Mouse (Mus musculus) kidney, embryonic 15.5 days (tissue): ENCODE data around the gene Pm20d1. TPM values are rescaled to one million over a fixed set of nuclear protein-coding genes. Genes with fewer than 3 reads are reported as not detected.

Experiments
- ATAC-seq: fragments of 200-750 bp; cut with Nextera tagmentation; replicated peaks from 2 replicates; pipeline ENCODE4 v1.8.0; 2017; ENCODE audit warnings: moderate TSS enrichment; ENCODE audit not compliant: low FRiP score
- H3K27ac ChIP-seq: fragments of 300-500 bp; sonication (generic); 2 replicates; pipeline ENCODE4 v1.5.1; 2015; ENCODE audit warnings: mild to moderate bottlenecking, inconsistent platforms
- H3K27me3 ChIP-seq: fragments of 300-500 bp; sonication (generic); 2 replicates; pipeline ENCODE4 v1.6.1; 2015; ENCODE audit warnings: inconsistent platforms
- H3K36me3 ChIP-seq: fragments of 300-500 bp; sonication (generic); 2 replicates; pipeline ENCODE4 v1.6.1; 2015; ENCODE audit warnings: inconsistent platforms
- H3K4me1 ChIP-seq: fragments of 300-500 bp; sonication (generic); 2 replicates; pipeline ENCODE4 v1.6.1; 2015; ENCODE audit warnings: inconsistent platforms
- H3K4me2 ChIP-seq: fragments of 300-500 bp; sonication (generic); 2 replicates; pipeline ENCODE4 v1.6.1; 2015; ENCODE audit warnings: moderate library complexity, mild to moderate bottlenecking, inconsistent platforms
- H3K4me3 ChIP-seq: fragments of 300-500 bp; sonication (generic); replicated peaks from 2 replicates; pipeline ENCODE4 v1.5.1; 2015; ENCODE audit warnings: mild to moderate bottlenecking, inconsistent platforms
- H3K9ac ChIP-seq: fragments of 300-500 bp; sonication (generic); 2 replicates; pipeline ENCODE4 v1.6.1; 2015; ENCODE audit warnings: mild to moderate bottlenecking, inconsistent platforms
- H3K9me3 ChIP-seq: fragments of 300-500 bp; sonication (generic); replicated peaks from 2 replicates; pipeline ENCODE4 v1.6.1; 2016; ENCODE audit warnings: inconsistent platforms
- WGBS: fragments of 180-500 bp; shearing (Covaris S2); methylation state at CpG from one replicate; pipeline ENCODE4 v1.1.7; 2015; ENCODE audit warnings: mixed read lengths; 5-methylcytosine and 5-hydroxymethylcytosine counted together
- polyA plus RNA-seq: library from polyadenylated mRNA; unstranded; fragments of >200 nt; fragmentation: Nextera tagmentation; extraction: Ambion mirVana; gene quantifications from 2 replicates; pipeline ENCODE4 v1.2.1, GENCODE M21; 2015

Gene Pm20d1
- polyA plus RNA-seq = 2.1 and 2.3 TPM in 2 replicates

DNA sequence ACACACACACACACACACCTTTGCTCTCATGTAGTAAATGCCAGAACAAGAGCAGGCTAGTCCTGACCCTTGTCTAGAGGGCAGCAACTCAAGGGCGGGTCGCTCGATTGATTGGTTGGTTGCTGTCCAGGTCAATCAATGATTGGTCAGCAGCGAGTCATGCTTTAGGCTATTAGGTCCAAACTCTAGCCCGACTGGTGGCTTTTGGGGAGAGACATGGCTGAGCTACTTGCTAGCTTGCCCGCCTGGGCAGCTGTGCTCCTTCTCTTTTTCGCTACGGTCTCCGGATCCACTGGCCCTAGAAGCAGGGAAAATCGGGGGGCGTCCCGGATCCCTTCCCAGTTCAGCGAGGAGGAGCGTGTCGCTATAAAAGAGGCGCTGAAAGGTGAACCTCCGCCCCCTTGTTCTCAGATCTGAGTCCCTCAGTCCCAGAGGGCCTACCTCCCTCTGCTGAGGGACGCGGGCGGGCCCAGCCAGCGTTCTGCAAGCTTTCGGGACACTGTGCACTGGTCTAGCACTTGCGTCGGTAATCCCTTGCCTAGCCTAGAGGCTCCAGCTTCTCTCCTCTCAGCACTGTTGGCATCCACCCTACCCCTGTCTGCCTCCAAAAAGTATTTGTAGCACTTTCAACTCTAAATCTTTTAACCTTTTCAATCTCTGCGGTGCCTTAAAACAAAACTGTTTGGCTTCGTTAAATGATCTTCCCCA, at the start of gene Pm20d1:
Gene Pm20d1 (plus strand): TSS at position 180 of the 708 bp plus-strand sequence.
- Histone ChIP-seq H3K9me3 (no peaks in the 10 kb centered on the region), H3K27ac (no peak within 1 kb of the TSS), H3K4me1 (peaks cover 6% of the 10 kb centered on the region; the same call in 1 of the 2 replicates), H3K36me3 (no peaks in the 10 kb centered on the region), H3K4me3 (peak within 1 kb of the TSS; percentile 35), H3K4me2 (peak within 1 kb of the TSS; percentile 59), H3K27me3 (peaks cover 11% of the 10 kb centered on the region), H3K9ac (peak within 1 kb of the TSS; percentile 35; the same call in 1 of the 2 replicates)
- 5% methylated on average over 26 of the region's 26 CpGs for WGBS
- peak; percentile 76 for ATAC-seq

DNA sequence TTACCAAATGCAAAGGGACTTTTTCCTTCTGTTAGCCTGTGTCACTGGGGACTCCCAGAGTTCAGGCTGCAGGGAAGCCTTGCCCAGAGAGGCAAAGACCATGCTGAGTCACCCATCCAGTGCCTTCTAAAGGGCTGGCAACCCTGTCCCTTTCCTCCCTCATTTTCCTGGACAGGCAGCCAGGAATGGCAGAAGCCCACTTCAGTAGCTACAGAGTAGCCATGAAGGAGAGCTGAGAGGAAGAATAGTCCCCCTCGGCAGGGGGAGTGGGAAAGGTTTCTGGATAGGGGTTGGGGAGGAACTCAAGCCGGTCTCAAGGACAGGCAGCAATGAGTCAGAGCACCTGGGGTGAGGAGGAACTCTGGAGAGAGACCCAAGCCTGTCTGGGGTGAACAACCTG, 49.4 kb upstream of the Pm20d1 start:
- WGBS = 49% methylated on average over 2 of the region's 2 CpGs
- no peaks in the 10 kb centered on the region for H3K9me3 ChIP-seq
- H3K4me3 ChIP-seq = no peak overlapping the region
- 0 out of 2 replicates have a peak, but pooled peaks cover 3% of the 10 kb centered on the region for H3K27me3 ChIP-seq
- H3K9ac ChIP-seq = no peak overlapping the region
- H3K27ac ChIP-seq = no peak overlapping the region
- no peak overlapping the region for H3K4me2 ChIP-seq
- no peaks in the 10 kb centered on the region for H3K36me3 ChIP-seq
- H3K4me1 ChIP-seq = 0 out of 2 replicates have a peak, but pooled peaks cover 4% of the 10 kb centered on the region
- no peak for ATAC-seq

GRCm38 (mm10) chr1:131748636-131749035, 48.5 kb upstream of the Pm20d1 start:
- Histone ChIP-seq H3K36me3 (no peaks in the 10 kb centered on the region), H3K4me1 (0 out of 2 replicates have a peak, but pooled peaks cover 4% of the 10 kb centered on the region), H3K4me3 (no peak overlapping the region), H3K4me2 (no peak overlapping the region), H3K27me3 (0 out of 2 replicates have a peak, but pooled peaks cover 3% of the 10 kb centered on the region), H3K9me3 (no peaks in the 10 kb centered on the region), H3K27ac (no peak overlapping the region), H3K9ac (no peak overlapping the region)
- no peak for ATAC-seq
- WGBS = 66% methylated on average over 2 of the region's 2 CpGs

DNA sequence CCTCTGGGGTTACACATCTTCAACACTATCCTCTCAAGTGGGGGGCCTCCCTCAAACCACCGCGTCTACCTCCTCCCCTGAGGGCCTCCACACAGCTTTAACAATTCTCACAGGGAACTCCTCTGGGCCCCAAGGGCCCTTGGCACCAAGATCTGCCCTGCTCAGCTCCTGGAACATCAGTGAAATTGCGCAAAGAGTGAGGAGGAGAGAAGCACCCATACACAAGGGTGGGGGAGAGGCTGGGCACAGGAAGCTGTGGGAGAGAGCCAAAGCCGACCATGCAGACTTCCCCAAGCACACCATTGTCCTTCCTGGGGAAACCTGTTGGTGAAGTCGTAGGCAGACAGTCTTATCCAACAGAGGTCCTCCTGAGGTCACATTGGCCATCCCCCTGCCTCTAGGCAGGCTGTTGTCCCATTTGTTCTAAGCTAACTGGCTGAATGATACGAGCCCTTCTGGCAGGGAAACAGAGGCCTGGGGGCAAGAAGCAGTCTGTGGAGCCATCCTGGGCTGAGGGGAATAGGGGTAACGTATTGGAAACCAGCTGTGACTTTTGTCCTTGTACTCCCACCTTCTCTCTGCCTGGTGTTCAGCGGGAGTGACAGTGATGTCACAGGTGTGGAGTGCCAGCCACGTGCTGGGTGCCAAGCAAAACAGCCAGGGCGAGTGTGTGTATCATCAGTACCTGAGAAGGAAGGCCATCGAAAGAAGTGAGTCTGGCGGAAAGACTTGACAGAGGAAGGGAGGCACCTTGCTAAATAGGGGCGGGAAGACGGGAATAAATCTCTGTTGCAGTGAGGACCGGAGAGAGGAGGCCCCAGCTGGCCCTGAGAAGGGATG, 47.3 kb upstream of the Pm20d1 start:
- 0 out of 2 replicates have a peak, but pooled peaks cover 3% of the 10 kb centered on the region for H3K27me3 ChIP-seq

GRCm38 (mm10) chr1:131751181-131751890, 45.8 kb upstream of the Pm20d1 start:
- H3K4me1 ChIP-seq = no peaks in the 10 kb centered on the region
- WGBS = 83% methylated on average over 3 of the region's 3 CpGs
- no peak overlapping the region for H3K4me2 ChIP-seq
- no peak overlapping the region for H3K9ac ChIP-seq
- H3K4me3 ChIP-seq = no peak overlapping the region
- H3K27me3 ChIP-seq = 0 out of 2 replicates have a peak, but pooled peaks cover 3% of the 10 kb centered on the region
- no peak overlapping the region for H3K27ac ChIP-seq
- no peaks in the 10 kb centered on the region for H3K36me3 ChIP-seq
- no peak for ATAC-seq
- no peaks in the 10 kb centered on the region for H3K9me3 ChIP-seq

More for the DNA sequence above, 47.3 kb upstream of the Pm20d1 start:
- no peak for ATAC-seq
- H3K9me3 ChIP-seq = no peaks in the 10 kb centered on the region
- no peak overlapping the region for H3K4me2 ChIP-seq
- no peak overlapping the region for H3K4me3 ChIP-seq
- no peak overlapping the region for H3K9ac ChIP-seq
- 65% methylated on average over 15 of the region's 15 CpGs for WGBS
- no peaks in the 10 kb centered on the region for H3K36me3 ChIP-seq
- H3K4me1 ChIP-seq = 0 out of 2 replicates have a peak, but pooled peaks cover 3% of the 10 kb centered on the region
- no peak overlapping the region for H3K27ac ChIP-seq

DNA sequence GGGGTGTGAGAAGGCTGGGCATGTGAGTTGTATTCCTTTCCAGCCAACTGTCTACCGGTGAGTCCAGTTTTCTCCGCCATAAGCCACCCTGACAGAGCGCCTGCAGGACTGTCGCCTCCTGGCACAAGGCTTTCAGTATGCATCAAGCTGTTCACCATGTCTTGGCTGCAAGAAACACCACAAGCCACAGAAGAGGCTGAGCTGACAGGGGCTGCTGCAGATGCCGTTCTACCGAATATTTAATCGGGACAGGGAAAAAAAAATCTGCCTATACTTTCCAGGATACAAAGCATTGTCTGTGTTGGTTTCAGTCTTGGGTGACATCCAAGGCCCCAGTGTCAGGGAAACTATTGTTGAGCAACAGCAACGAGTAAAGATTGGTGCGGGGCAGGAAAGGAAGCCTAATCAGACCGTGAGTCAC, 45.3 kb upstream of the Pm20d1 start:
- Histone ChIP-seq H3K27me3 (0 out of 2 replicates have a peak, but pooled peaks cover 3% of the 10 kb centered on the region), H3K4me2 (no peak overlapping the region), H3K36me3 (no peaks in the 10 kb centered on the region), H3K27ac (no peak overlapping the region), H3K4me3 (no peak overlapping the region), H3K4me1 (no peaks in the 10 kb centered on the region), H3K9ac (no peak overlapping the region), H3K9me3 (no peaks in the 10 kb centered on the region)
- ATAC-seq = no peak
- 71% methylated on average over 10 of the region's 10 CpGs for WGBS

DNA sequence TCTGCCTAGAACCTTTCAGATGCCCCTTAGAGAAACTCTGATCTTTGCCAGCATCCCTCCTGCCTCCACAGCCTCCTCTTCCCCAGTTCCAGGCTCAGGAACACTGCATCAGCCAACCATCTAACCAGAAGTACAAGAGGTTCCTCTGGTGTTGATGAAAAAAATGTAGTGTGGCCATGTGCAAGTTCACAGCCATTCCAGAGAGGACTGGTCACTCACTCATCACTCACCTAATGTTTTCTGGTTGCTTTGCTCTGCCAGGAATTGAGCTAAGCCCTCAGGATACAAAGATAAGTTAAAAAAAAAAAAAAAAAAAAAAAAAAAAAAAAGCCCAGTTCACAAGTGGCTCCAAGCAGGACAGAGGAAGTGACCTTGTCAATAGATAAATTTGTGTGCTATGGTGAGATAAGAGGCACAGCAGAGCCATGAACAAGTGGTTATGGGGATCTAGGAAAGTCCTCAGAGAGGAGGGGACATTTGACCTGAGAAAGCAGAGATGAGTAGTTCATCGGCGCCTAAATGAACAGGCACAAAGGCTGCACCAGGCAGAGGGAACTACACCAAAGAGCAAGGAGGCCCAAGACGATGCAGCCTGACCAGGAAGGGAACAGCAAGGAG, 42.9 kb upstream of the Pm20d1 start:
- no peak for ATAC-seq
- Histone ChIP-seq H3K9ac (no peak overlapping the region), H3K4me3 (no peak overlapping the region), H3K27me3 (no peaks in the 10 kb centered on the region), H3K27ac (no peak overlapping the region), H3K9me3 (no peaks in the 10 kb centered on the region), H3K4me2 (no peak overlapping the region), H3K36me3 (no peaks in the 10 kb centered on the region), H3K4me1 (no peaks in the 10 kb centered on the region)
- 65% methylated on average over 3 of the region's 3 CpGs for WGBS

DNA sequence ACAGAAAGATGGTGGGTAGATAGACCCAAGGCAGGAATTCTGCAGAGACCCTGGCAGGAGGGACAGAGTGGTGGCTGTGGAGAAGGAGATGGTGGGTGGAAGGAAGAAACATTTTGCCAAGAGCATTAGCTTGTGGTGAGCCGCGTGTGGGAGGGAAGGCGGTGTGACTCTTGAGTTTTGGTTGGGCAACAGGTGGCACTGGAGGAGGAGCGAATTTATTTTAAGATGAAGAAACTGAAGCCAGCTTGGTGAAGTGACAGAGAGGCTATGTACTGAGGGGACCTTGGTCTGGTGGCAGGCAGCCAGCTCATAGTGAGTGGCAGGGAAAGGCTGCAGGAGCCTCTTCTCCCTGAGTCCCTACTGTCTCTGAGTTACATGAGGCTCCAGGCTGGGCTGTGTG, 42.3 kb upstream of the Pm20d1 start:
- no peaks in the 10 kb centered on the region for H3K9me3 ChIP-seq
- no peak overlapping the region for H3K4me2 ChIP-seq
- H3K36me3 ChIP-seq = no peaks in the 10 kb centered on the region
- H3K27ac ChIP-seq = no peak overlapping the region
- H3K27me3 ChIP-seq = no peaks in the 10 kb centered on the region
- no peak for ATAC-seq
- H3K4me3 ChIP-seq = no peak overlapping the region
- H3K4me1 ChIP-seq = no peaks in the 10 kb centered on the region
- H3K9ac ChIP-seq = no peak overlapping the region
- 92% methylated on average over 4 of the region's 4 CpGs for WGBS

DNA sequence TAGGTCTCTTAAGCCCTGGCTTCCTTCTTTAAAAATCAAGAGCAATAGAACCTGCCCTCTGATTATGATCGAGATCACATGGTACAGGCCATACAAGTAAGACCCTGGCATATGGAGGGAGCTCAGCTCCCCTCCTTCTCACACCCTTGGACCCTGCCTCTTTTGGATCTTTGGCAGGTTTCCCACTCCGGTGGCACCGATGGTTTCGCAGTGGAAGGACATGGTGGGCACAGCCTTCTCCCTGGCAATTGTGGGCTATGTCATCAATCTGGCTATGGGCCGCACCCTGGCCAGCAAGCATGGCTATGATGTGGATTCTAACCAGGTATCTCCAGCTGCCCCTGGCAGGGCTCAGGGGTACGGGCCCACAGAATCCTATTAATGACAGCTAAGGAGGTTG, 40.0 kb upstream of the Pm20d1 start:
- 94% methylated on average over 6 of the region's 6 CpGs for WGBS
- H3K4me3 ChIP-seq = no peak overlapping the region
- H3K27ac ChIP-seq = no peak overlapping the region
- no peaks in the 10 kb centered on the region for H3K36me3 ChIP-seq
- no peak for ATAC-seq
- no peaks in the 10 kb centered on the region for H3K9me3 ChIP-seq
- no peaks in the 10 kb centered on the region for H3K27me3 ChIP-seq
- no peak overlapping the region for H3K9ac ChIP-seq
- H3K4me1 ChIP-seq = no peaks in the 10 kb centered on the region
- no peak overlapping the region for H3K4me2 ChIP-seq

- ATAC-seq = no peak
- no peak overlapping the region for H3K27ac ChIP-seq
- WGBS = 52% methylated on average over 7 of the region's 7 CpGs
These were observed 38.4 kb upstream of the Pm20d1 start for GRCm38 (mm10) chr1:131758796-131759195.

GRCm38 (mm10) chr1:131759667-131760427, 37.3 kb upstream of the Pm20d1 start:
- 76% methylated on average over 9 of the region's 9 CpGs for WGBS
- no peaks in the 10 kb centered on the region for H3K9me3 ChIP-seq
- H3K9ac ChIP-seq = no peak overlapping the region
- no peak for ATAC-seq
- H3K4me3 ChIP-seq = no peak overlapping the region
- no peak overlapping the region for H3K27ac ChIP-seq
- H3K27me3 ChIP-seq = no peaks in the 10 kb centered on the region
- H3K4me2 ChIP-seq = no peak overlapping the region
- H3K36me3 ChIP-seq = no peaks in the 10 kb centered on the region
- no peaks in the 10 kb centered on the region for H3K4me1 ChIP-seq

More at GRCm38 (mm10) chr1:131758796-131759195, 38.4 kb upstream of the Pm20d1 start:
- H3K27me3 ChIP-seq = no peaks in the 10 kb centered on the region
- no peaks in the 10 kb centered on the region for H3K9me3 ChIP-seq
- no peaks in the 10 kb centered on the region for H3K36me3 ChIP-seq
- H3K4me1 ChIP-seq = no peaks in the 10 kb centered on the region
- no peak overlapping the region for H3K4me2 ChIP-seq
- no peak overlapping the region for H3K4me3 ChIP-seq
- no peak overlapping the region for H3K9ac ChIP-seq
